In the genomic region with DNA sequence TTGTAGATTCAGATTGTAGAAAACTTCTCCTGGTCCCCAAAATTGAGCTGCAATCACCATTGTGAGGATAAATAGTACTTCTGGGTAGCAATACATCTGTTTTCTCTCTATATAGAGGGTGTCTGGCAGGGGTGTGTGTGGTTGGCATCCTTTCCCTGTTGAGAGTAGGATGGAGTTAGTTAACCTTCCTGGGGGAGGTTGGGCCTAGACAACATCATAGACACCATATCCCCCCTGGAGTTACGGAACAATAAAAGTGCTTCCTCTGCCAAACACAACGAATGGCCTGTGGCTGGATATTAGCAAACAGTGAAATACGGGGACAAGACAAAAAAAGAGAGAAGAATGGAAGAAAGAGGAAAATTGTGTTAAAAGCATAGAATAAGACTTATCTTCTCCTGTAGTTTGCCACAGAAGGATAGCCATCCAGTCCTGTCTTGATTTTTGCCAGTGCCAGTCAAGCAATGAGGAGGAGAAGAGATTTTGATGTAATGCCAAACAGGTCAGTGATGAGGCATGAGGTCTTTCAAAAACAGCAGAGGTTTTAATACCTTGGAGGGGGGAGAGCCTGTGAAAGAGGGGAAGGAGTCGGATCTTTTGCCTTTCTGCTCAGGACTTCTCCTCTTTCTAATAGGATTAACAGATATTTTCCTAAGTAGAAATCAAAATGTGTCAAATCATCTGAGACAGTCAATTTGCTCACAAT, we compare ENCODE assay signal across 15 mouse cellular contexts.
DNase-seq lines count a peak whose midpoint lies in the region; ATAC-seq and TF ChIP-seq lines count a peak whose summit lies in the region.
"Had no signal": no experiment of that assay in that cellular context is flagged by ENCODE, and none has a peak within 500 bp of the region (broad histone marks: within the 10 kb centered on the region; RNA-seq: fewer than 3 reads in every experiment).

No protein-coding gene starts in this region.

- no peak for TF ChIP-seq CTCF in brain, embryonic 14.5 days (IDR thresholded peaks at IDR 0.05; ENCODE audit: borderline replicate concordance, extremely low read depth, insufficient read depth, insufficient read length)
- no peak for TF ChIP-seq CTCF in forebrain, postnatal 0 days (IDR thresholded peaks at IDR 0.05; ENCODE audit: low read depth)

- peak overlapping the region; percentile 48 for H3K9ac ChIP-seq in forebrain, postnatal 0 days
- H3K9ac ChIP-seq in midbrain, embryonic 13.5 days (replicated peaks) = no peak overlapping the region

- no peaks in the 10 kb centered on the region for H3K9me3 ChIP-seq in forebrain, postnatal 0 days (ENCODE audit: low read length)
- no peaks in the 10 kb centered on the region for H3K9me3 ChIP-seq in midbrain, embryonic 13.5 days
- H3K9me3 ChIP-seq: heart, embryonic 10.5 days had no signal

- no peaks in the 10 kb centered on the region for H3K36me3 ChIP-seq in forebrain, postnatal 0 days (ENCODE audit: insufficient read depth)
- H3K36me3 ChIP-seq in midbrain, embryonic 13.5 days = no peaks in the 10 kb centered on the region
- H3K36me3 ChIP-seq: heart, embryonic 10.5 days had no signal

- no peaks in the 10 kb centered on the region for H3K27me3 ChIP-seq in forebrain, postnatal 0 days (ENCODE audit: insufficient read depth, low read length)
- no peaks in the 10 kb centered on the region for H3K27me3 ChIP-seq in midbrain, embryonic 13.5 days
- H3K27me3 ChIP-seq: CH12.LX had no signal

- H3K4me3 ChIP-seq in forebrain, postnatal 0 days (ENCODE audit: low read depth, low read length) = no peak overlapping the region
- H3K4me3 ChIP-seq in midbrain, embryonic 13.5 days (replicated peaks) = no peak overlapping the region
- H3K4me3 ChIP-seq: heart, embryonic 10.5 days; myocyte had no signal

- ATAC-seq in forebrain, postnatal 0 days = no peak
- 0 out of 2 replicates have a peak, but pooled peaks have one; percentile 34 for ATAC-seq in midbrain, embryonic 13.5 days

- peak overlapping the region; percentile 43; the same call in 1 of the 2 replicates for H3K4me2 ChIP-seq in forebrain, postnatal 0 days (ENCODE audit: low read depth)
- peak overlapping the region; percentile 36 for H3K4me2 ChIP-seq in midbrain, embryonic 13.5 days (replicated peaks)
- H3K4me2 ChIP-seq: liver, embryonic 11.5 days had no signal

- peak; percentile 70 for DNase-seq in Muller cell, postnatal 12 days (ENCODE audit: inconsistent ontology term)
- DNase-seq in brain, embryonic 14.5 days (ENCODE audit: low read depth) = peak; percentile 83
- no peak for DNase-seq in forebrain, postnatal 0 days
- DNase-seq in lung, adult 18-20 months = no peak
- no peak for DNase-seq in frontal cortex, postnatal 25 days (ENCODE audit: low spot score in 2 of 2)
- DNase-seq in lung, postnatal 4 days = no peak
- DNase-seq: adrenal gland, adult 8-10 months; kidney, postnatal 10 days; lung, postnatal 14 days; right cerebral cortex, postnatal 14 days had no signal

- TF ChIP-seq POLR2A in brain, embryonic 14.5 days (IDR thresholded peaks at IDR 0.05; ENCODE audit: borderline replicate concordance, extremely low read depth, insufficient read depth, insufficient read length, poor library complexity, severe bottlenecking) = no peak

- peaks cover 21% of the 10 kb centered on the region for H3K4me1 ChIP-seq in forebrain, postnatal 0 days (ENCODE audit: insufficient read depth)
- H3K4me1 ChIP-seq in midbrain, embryonic 13.5 days (replicated peaks) = peaks cover 45% of the 10 kb centered on the region
- H3K4me1 ChIP-seq: heart, embryonic 10.5 days had no signal

- H3K27ac ChIP-seq in forebrain, postnatal 0 days (ENCODE audit: low read depth, low read length) = peak overlapping the region; percentile 96
- H3K27ac ChIP-seq in midbrain, embryonic 13.5 days = peak overlapping the region; percentile 88
- H3K27ac ChIP-seq: heart, embryonic 10.5 days had no signal

- 16% methylated on average over 4 of the region's 4 CpGs for WGBS in forebrain, postnatal 0 days
- WGBS in midbrain, embryonic 13.5 days = 29% methylated on average over 4 of the region's 4 CpGs

Comparison
In these comparisons a context has a peak if more than half of its experiments do, and no peak if none do; other contexts are left out.
1. DNase-seq: peak in Muller cell, postnatal 12 days (single experiment) and brain, embryonic 14.5 days (single experiment); none in forebrain, postnatal 0 days (single experiment), lung, adult 18-20 months (0 of 2), frontal cortex, postnatal 25 days (0 of 2) and lung, postnatal 4 days (0 of 2).